Mouse (Mus musculus): Measurements from ENCODE around the gene Boc. TPM values are rescaled to one million over a fixed set of nuclear protein-coding genes. Genes with fewer than 3 reads are reported as not detected.

The Boc gene
- polyA plus RNA-seq, 1 experiment: 1.3 TPM

DNA sequence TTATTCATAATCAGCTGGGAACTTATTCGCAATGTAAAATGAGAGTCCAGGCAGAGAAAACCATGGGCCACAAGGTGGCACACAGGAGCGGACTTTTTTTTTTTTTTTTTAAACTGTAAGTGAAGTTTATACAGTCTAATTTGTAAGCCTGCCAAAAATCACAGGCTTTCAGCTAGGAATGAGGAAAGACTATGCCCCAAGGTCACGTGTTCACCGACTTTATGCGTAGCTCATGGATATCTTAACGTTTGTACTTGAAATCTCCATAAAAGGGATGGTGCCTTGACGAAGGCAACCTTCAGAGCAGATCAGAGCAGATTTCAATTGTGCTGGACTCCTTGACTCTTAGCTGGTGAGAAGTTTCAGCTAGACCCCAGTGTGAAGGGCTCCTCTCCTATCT is 78.1 kb downstream of the Boc start:
- Histone ChIP-seq H3K9me3 (replicated peaks; ENCODE audit: control insufficient read depth, insufficient read depth, low read length, poor library complexity, severe bottlenecking) (no peaks in the 10 kb centered on the region), H3K27ac (ENCODE audit: insufficient read depth, low read length) (no peak overlapping the region), H3K4me1 (ENCODE audit: control insufficient read depth, insufficient read depth, low read length) (no peaks in the 10 kb centered on the region), H3K4me3 (ENCODE audit: low read depth, low read length) (no peak overlapping the region), H3K36me3 (ENCODE audit: control insufficient read depth, insufficient read depth, low read length, poor library complexity, severe bottlenecking) (no peaks in the 10 kb centered on the region), H3K9ac (ENCODE audit: low read depth, poor library complexity, severe bottlenecking) (no peak overlapping the region), H3K27me3 (ENCODE audit: control insufficient read depth, insufficient read depth, low read length, poor library complexity, severe bottlenecking) (peaks cover 3% of the 10 kb centered on the region; the same call in 1 of the 2 replicates)
- no peak for TF ChIP-seq EP300 (IDR thresholded peaks at IDR 0.05; ENCODE audit: insufficient read depth, low read depth, low read length)
- TF ChIP-seq POLR2A (IDR thresholded peaks at IDR 0.05; ENCODE audit: insufficient read depth, low read length): no peak
- no peak for TF ChIP-seq CTCF (IDR thresholded peaks at IDR 0.05; ENCODE audit: low read depth, low read length)

DNA sequence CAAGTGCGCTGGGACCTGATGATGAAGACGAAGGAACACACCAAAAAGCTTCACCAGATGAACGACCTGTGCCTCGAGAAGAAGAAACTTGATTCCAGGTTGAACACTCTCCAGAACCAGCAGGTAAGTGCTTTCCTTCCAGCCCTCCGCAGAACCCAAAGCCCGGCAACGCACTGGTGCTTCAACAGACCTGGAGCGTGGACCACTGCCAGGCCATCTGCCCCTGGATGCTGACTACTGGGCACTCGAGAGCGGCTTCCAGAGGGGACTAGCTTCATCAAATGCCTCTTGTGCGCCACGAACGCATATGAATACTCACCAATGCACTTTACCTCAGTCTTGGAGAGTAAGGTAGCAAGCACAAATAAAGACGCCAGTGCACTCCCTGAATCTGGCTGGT is 78.8 kb downstream of the Boc start:
- H3K36me3 ChIP-seq (ENCODE audit: control insufficient read depth, insufficient read depth, low read length, poor library complexity, severe bottlenecking): no peaks in the 10 kb centered on the region
- H3K9ac ChIP-seq (ENCODE audit: low read depth, poor library complexity, severe bottlenecking): no peak overlapping the region
- H3K4me1 ChIP-seq (ENCODE audit: control insufficient read depth, insufficient read depth, low read length): no peaks in the 10 kb centered on the region
- H3K9me3 ChIP-seq (replicated peaks; ENCODE audit: control insufficient read depth, insufficient read depth, low read length, poor library complexity, severe bottlenecking): no peaks in the 10 kb centered on the region
- no peak overlapping the region for H3K4me3 ChIP-seq (ENCODE audit: low read depth, low read length)
- H3K27ac ChIP-seq (ENCODE audit: insufficient read depth, low read length): no peak overlapping the region
- TF ChIP-seq EP300 (IDR thresholded peaks at IDR 0.05; ENCODE audit: insufficient read depth, low read depth, low read length) (no peak), CTCF (IDR thresholded peaks at IDR 0.05; ENCODE audit: low read depth, low read length) (no peak), POLR2A (IDR thresholded peaks at IDR 0.05; ENCODE audit: insufficient read depth, low read length) (no peak)
- H3K27me3 ChIP-seq (ENCODE audit: control insufficient read depth, insufficient read depth, low read length, poor library complexity, severe bottlenecking): peaks cover 3% of the 10 kb centered on the region; the same call in 1 of the 2 replicates

DNA sequence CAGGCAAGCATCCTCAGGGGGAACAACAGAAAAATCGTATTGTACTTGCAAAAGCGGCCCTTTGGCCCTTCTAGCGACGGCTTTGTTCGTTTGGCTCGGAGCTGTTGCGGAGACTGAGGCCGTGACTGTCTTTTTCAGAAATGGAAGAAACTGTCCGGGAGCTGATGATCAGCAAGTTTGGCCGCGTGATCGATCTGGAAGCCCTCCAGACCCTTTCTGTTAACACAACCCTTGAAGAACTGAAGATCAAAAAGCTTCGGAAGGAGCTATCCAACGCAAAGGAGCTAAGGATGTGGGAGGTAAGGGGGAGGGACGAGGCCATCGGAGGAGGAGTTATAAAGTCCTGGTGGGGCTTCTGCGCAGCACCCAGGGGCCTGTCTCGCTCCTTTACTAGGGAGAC is 79.9 kb downstream of the Boc start:
- H3K36me3 ChIP-seq (ENCODE audit: control insufficient read depth, insufficient read depth, low read length, poor library complexity, severe bottlenecking): no peaks in the 10 kb centered on the region
- no peak overlapping the region for H3K27ac ChIP-seq (ENCODE audit: insufficient read depth, low read length)
- H3K27me3 ChIP-seq (ENCODE audit: control insufficient read depth, insufficient read depth, low read length, poor library complexity, severe bottlenecking): peaks cover 3% of the 10 kb centered on the region; the same call in 1 of the 2 replicates
- no peaks in the 10 kb centered on the region for H3K4me1 ChIP-seq (ENCODE audit: control insufficient read depth, insufficient read depth, low read length)
- no peaks in the 10 kb centered on the region for H3K9me3 ChIP-seq (replicated peaks; ENCODE audit: control insufficient read depth, insufficient read depth, low read length, poor library complexity, severe bottlenecking)
- TF ChIP-seq EP300 (IDR thresholded peaks at IDR 0.05; ENCODE audit: insufficient read depth, low read depth, low read length): no peak
- TF ChIP-seq CTCF (IDR thresholded peaks at IDR 0.05; ENCODE audit: low read depth, low read length): no peak
- TF ChIP-seq POLR2A (IDR thresholded peaks at IDR 0.05; ENCODE audit: insufficient read depth, low read length): no peak
- H3K4me3 ChIP-seq (ENCODE audit: low read depth, low read length): no peak overlapping the region
- H3K9ac ChIP-seq (ENCODE audit: low read depth, poor library complexity, severe bottlenecking): no peak overlapping the region

GRCm38 (mm10) chr16:44475682-44476375 is 82.9 kb downstream of the Boc start:
- Histone ChIP-seq H3K27ac (ENCODE audit: insufficient read depth, low read length) (no peak overlapping the region), H3K9me3 (replicated peaks; ENCODE audit: control insufficient read depth, insufficient read depth, low read length, poor library complexity, severe bottlenecking) (no peaks in the 10 kb centered on the region), H3K9ac (ENCODE audit: low read depth, poor library complexity, severe bottlenecking) (no peak overlapping the region), H3K4me1 (ENCODE audit: control insufficient read depth, insufficient read depth, low read length) (no peaks in the 10 kb centered on the region), H3K27me3 (ENCODE audit: control insufficient read depth, insufficient read depth, low read length, poor library complexity, severe bottlenecking) (no peaks in the 10 kb centered on the region), H3K36me3 (ENCODE audit: control insufficient read depth, insufficient read depth, low read length, poor library complexity, severe bottlenecking) (no peaks in the 10 kb centered on the region), H3K4me3 (ENCODE audit: low read depth, low read length) (no peak overlapping the region)
- TF ChIP-seq CTCF (IDR thresholded peaks at IDR 0.05; ENCODE audit: low read depth, low read length) (no peak), POLR2A (IDR thresholded peaks at IDR 0.05; ENCODE audit: insufficient read depth, low read length) (no peak), EP300 (IDR thresholded peaks at IDR 0.05; ENCODE audit: insufficient read depth, low read depth, low read length) (no peak)

GRCm38 (mm10) chr16:44475281-44475680 is 83.4 kb downstream of the Boc start:
- Histone ChIP-seq H3K27me3 (ENCODE audit: control insufficient read depth, insufficient read depth, low read length, poor library complexity, severe bottlenecking) (no peaks in the 10 kb centered on the region), H3K27ac (ENCODE audit: insufficient read depth, low read length) (no peak overlapping the region)

DNA sequence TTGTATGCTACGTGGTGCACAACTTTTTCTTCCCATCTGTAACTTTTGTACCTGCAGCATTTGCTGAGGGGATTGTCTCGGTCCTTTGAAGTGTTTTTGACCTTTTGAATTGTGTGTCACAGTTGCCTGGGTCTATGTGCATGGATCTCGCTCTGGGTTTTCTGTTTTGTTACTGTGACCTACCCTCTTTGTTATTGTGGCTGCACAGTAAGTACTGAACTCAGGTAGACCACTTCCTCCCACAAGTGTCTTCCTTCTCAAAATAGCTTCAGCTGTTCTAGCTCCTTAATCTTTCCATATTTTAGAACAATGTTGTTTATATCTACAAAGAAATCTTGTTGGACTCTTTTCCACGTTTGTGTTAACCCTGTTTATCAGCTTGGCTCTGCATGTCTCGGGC is 97.8 kb downstream of the Boc start:
- no peak overlapping the region for H3K4me3 ChIP-seq (ENCODE audit: low read depth, low read length)
- no peaks in the 10 kb centered on the region for H3K27me3 ChIP-seq (ENCODE audit: control insufficient read depth, insufficient read depth, low read length, poor library complexity, severe bottlenecking)
- TF ChIP-seq CTCF (IDR thresholded peaks at IDR 0.05; ENCODE audit: low read depth, low read length) (no peak), POLR2A (IDR thresholded peaks at IDR 0.05; ENCODE audit: insufficient read depth, low read length) (no peak), EP300 (IDR thresholded peaks at IDR 0.05; ENCODE audit: insufficient read depth, low read depth, low read length) (no peak)
- H3K36me3 ChIP-seq (ENCODE audit: control insufficient read depth, insufficient read depth, low read length, poor library complexity, severe bottlenecking): no peaks in the 10 kb centered on the region
- no peak overlapping the region for H3K9ac ChIP-seq (ENCODE audit: low read depth, poor library complexity, severe bottlenecking)
- H3K4me1 ChIP-seq (ENCODE audit: control insufficient read depth, insufficient read depth, low read length): no peaks in the 10 kb centered on the region
- no peak overlapping the region for H3K27ac ChIP-seq (ENCODE audit: insufficient read depth, low read length)
- H3K9me3 ChIP-seq (replicated peaks; ENCODE audit: control insufficient read depth, insufficient read depth, low read length, poor library complexity, severe bottlenecking): no peaks in the 10 kb centered on the region

More at GRCm38 (mm10) chr16:44475281-44475680, 83.4 kb downstream of the Boc start:
- H3K36me3 ChIP-seq (ENCODE audit: control insufficient read depth, insufficient read depth, low read length, poor library complexity, severe bottlenecking): no peaks in the 10 kb centered on the region
- H3K4me1 ChIP-seq (ENCODE audit: control insufficient read depth, insufficient read depth, low read length): no peaks in the 10 kb centered on the region
- H3K9me3 ChIP-seq (replicated peaks; ENCODE audit: control insufficient read depth, insufficient read depth, low read length, poor library complexity, severe bottlenecking): no peaks in the 10 kb centered on the region
- H3K9ac ChIP-seq (ENCODE audit: low read depth, poor library complexity, severe bottlenecking): no peak overlapping the region
- TF ChIP-seq EP300 (IDR thresholded peaks at IDR 0.05; ENCODE audit: insufficient read depth, low read depth, low read length) (no peak), CTCF (IDR thresholded peaks at IDR 0.05; ENCODE audit: low read depth, low read length) (no peak), POLR2A (IDR thresholded peaks at IDR 0.05; ENCODE audit: insufficient read depth, low read length) (no peak)
- H3K4me3 ChIP-seq (ENCODE audit: low read depth, low read length): no peak overlapping the region

Measured in ES-Bruce4 (cell line).